Mouse (Mus musculus): ENCODE measurements at regions not wholly inside any gene's neighbourhood (a gene's known extent, or its start where the extent isn't known, plus 50 kb on each side); places are given as distances from the start of the nearest gene placed in this dataset.

DNA sequence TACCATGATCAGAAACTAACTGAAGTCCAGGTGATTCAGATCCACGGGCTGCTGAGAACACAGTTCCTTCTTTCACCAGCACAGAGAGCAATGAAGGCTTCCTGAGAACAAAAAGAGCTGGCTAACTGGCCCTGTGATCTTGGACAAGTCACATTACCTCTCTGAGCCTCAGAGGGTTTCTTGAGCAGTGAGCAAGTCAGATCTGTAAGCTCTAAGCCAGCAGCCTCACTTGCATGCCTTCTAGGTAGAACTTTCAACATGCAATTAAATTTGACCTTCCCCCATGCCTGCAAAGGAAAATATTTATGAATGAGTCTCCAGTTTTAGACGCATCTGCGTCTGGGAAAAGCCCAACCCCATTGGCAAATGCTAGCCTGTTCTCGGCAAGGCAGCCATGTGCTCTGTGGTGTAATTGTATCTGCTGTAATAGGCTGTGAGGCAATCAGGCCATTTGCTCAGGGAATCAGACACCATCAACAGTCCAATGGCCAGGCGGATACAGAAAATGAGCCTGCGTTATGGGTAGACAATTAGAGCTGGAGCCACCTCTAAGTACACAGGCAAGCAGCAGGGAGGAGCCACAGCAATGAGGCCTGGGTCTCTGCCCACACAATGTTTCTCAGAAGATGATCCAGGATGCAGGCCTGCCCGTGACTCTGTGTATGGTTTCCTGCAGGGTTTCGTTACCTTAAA, 130.3 kb upstream of the Ly86 start:
- no peak for DNase-seq (ENCODE audit: extremely low read depth, low read depth, low spot score)
- Histone ChIP-seq H3K27ac (replicated peaks; ENCODE audit: insufficient read depth, low read depth, low read length) (no peak overlapping the region), H3K27me3 (ENCODE audit: control insufficient read depth, insufficient read depth, low read length) (no peaks in the 10 kb centered on the region), H3K9ac (ENCODE audit: low read depth, low read length) (no peak overlapping the region), H3K4me3 (ENCODE audit: insufficient read depth, low read depth, low read length) (no peak overlapping the region), H3K36me3 (ENCODE audit: control insufficient read depth, insufficient read depth, low read length) (no peaks in the 10 kb centered on the region), H3K4me1 (ENCODE audit: control insufficient read depth, insufficient read depth, low read length) (no peaks in the 10 kb centered on the region), H3K79me2 (ENCODE audit: control insufficient read depth, insufficient read depth, low read length) (no peaks in the 10 kb centered on the region)
- 82% methylated on average over 8 of the region's 8 CpGs for WGBS
- TF ChIP-seq CTCF (IDR thresholded peaks at IDR 0.05; ENCODE audit: low read depth, low read length) (no peak), POLR2A (IDR thresholded peaks at IDR 0.05; ENCODE audit: extremely low read depth, insufficient read depth, low read length) (no peak)

DNA sequence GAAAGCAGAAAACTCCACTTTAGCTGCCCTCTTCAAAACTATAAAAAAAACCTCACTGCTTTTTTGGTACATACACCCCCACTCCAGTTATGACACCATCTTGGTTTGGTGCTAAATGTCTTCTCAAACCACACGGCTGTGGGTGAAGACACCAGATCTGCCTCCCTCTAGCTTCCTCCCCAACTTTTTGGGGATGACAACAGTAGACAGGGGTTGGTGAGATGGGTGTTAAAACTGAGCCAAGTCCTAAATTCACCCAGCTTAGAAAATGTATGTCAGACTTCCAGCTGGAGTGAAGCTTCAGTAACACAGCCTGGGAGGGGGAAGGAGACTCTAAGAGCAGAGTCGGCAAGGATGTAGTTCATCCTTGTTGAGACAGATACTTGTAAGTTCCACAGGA, 147.1 kb upstream of the F13a1 start:
- H3K36me3 ChIP-seq (ENCODE audit: control insufficient read depth, insufficient read depth, low read length) = no peaks in the 10 kb centered on the region
- WGBS = 89% methylated on average over 2 of the region's 2 CpGs
- no peaks in the 10 kb centered on the region for H3K4me1 ChIP-seq (ENCODE audit: control insufficient read depth, insufficient read depth, low read length)
- no peak for DNase-seq (ENCODE audit: extremely low read depth, low read depth, low spot score)
- H3K9ac ChIP-seq (ENCODE audit: low read depth, low read length) = no peak overlapping the region
- H3K27ac ChIP-seq (replicated peaks; ENCODE audit: insufficient read depth, low read depth, low read length) = no peak overlapping the region
- H3K27me3 ChIP-seq (ENCODE audit: control insufficient read depth, insufficient read depth, low read length) = no peaks in the 10 kb centered on the region
- no peaks in the 10 kb centered on the region for H3K79me2 ChIP-seq (ENCODE audit: control insufficient read depth, insufficient read depth, low read length)
- TF ChIP-seq CTCF (IDR thresholded peaks at IDR 0.05; ENCODE audit: low read depth, low read length) (no peak), POLR2A (IDR thresholded peaks at IDR 0.05; ENCODE audit: extremely low read depth, insufficient read depth, low read length) (no peak)
- H3K4me3 ChIP-seq (ENCODE audit: insufficient read depth, low read depth, low read length) = no peak overlapping the region

DNA sequence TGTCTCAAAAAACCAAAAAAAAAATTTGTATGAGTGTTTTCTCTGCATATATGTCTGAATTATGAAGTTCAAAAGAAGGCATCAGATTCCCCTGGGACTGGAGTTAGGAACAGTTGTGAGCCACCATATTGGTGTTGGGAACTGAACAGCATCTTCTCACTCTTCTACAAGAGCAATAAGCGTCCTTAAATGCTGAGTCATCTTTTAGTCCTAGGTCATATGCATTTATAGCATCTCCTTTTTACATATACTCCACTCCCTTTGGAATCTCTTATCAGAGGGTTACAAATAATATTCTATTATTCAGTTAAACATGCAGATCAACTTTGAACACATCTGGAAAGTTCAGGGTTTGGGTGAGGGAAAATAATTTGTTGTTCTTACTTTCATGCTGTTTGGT, 145.8 kb upstream of the F13a1 start:
- no peak for DNase-seq (ENCODE audit: extremely low read depth, low read depth, low spot score)
- no peak overlapping the region for H3K4me3 ChIP-seq (ENCODE audit: insufficient read depth, low read depth, low read length)
- H3K36me3 ChIP-seq (ENCODE audit: control insufficient read depth, insufficient read depth, low read length) = no peaks in the 10 kb centered on the region
- no peak overlapping the region for H3K27ac ChIP-seq (replicated peaks; ENCODE audit: insufficient read depth, low read depth, low read length)
- TF ChIP-seq POLR2A (IDR thresholded peaks at IDR 0.05; ENCODE audit: extremely low read depth, insufficient read depth, low read length) (no peak), CTCF (IDR thresholded peaks at IDR 0.05; ENCODE audit: low read depth, low read length) (no peak)
- H3K9ac ChIP-seq (ENCODE audit: low read depth, low read length) = no peak overlapping the region
- 74% methylated on average over 1 of the region's 1 CpGs for WGBS
- no peaks in the 10 kb centered on the region for H3K27me3 ChIP-seq (ENCODE audit: control insufficient read depth, insufficient read depth, low read length)
- H3K4me1 ChIP-seq (ENCODE audit: control insufficient read depth, insufficient read depth, low read length) = no peaks in the 10 kb centered on the region
- no peaks in the 10 kb centered on the region for H3K79me2 ChIP-seq (ENCODE audit: control insufficient read depth, insufficient read depth, low read length)

DNA sequence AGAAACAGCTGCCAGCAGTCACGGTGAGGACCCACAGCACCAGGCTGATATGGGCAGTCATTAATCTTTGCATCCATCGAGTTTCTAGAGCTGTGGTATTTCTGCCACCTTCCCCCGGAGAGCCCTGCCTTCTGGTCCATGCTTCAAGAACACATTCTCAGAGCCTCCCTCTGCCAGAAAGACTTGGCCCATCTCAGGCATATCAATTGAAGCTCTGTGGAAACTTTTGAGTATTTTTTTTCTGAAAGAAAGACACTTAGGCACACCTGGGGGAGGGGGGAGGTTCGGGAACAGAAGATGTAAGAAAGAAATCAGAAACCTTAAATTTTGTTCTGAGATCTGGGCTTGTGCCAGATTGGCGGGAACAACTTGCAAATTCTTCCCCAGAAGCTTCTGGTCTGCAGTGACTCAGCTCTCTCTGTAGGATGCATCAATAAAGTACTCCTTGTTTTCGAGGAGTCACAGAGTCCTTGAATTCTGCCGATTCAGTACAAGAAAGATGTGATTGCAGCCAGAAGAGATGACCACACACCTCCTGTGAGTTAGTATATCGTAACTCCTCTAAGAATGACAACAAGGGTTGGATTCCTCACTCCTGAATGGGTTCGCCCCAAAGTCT, 131.2 kb upstream of the F13a1 start:
- DNase-seq (ENCODE audit: extremely low read depth, low read depth, low spot score) = no peak
- H3K79me2 ChIP-seq (ENCODE audit: control insufficient read depth, insufficient read depth, low read length) = no peaks in the 10 kb centered on the region
- no peaks in the 10 kb centered on the region for H3K4me1 ChIP-seq (ENCODE audit: control insufficient read depth, insufficient read depth, low read length)
- H3K27me3 ChIP-seq (ENCODE audit: control insufficient read depth, insufficient read depth, low read length) = no peaks in the 10 kb centered on the region
- H3K36me3 ChIP-seq (ENCODE audit: control insufficient read depth, insufficient read depth, low read length) = no peaks in the 10 kb centered on the region
- TF ChIP-seq POLR2A (IDR thresholded peaks at IDR 0.05; ENCODE audit: extremely low read depth, insufficient read depth, low read length) = no peak
- no peak for TF ChIP-seq CTCF (IDR thresholded peaks at IDR 0.05; ENCODE audit: low read depth, low read length)
- no peak overlapping the region for H3K27ac ChIP-seq (replicated peaks; ENCODE audit: insufficient read depth, low read depth, low read length)
- no peak overlapping the region for H3K4me3 ChIP-seq (ENCODE audit: insufficient read depth, low read depth, low read length)
- no peak overlapping the region for H3K9ac ChIP-seq (ENCODE audit: low read depth, low read length)
- 71% methylated on average over 9 of the region's 9 CpGs for WGBS

DNA sequence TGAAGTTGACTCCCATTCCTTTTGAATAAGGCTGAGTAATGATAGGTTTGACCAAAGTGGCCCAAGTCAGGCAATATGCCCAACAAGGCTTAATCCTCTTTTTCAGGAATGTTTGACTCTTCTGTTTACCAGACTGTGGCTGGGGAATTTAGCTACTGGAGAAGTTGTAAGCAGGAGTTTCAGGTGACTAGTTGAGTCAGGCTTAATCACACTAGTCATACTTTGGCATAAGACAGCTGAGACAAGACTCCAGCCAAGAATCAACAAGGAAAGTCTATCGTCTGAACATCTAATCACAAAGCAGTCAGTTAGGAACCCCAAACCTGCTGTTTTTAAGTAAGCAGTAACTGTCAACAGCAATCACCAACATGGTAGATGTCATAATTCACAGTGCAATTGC, 126.5 kb upstream of the F13a1 start:
- H3K9ac ChIP-seq (ENCODE audit: low read depth, low read length) = no peak overlapping the region
- no peak overlapping the region for H3K4me3 ChIP-seq (ENCODE audit: insufficient read depth, low read depth, low read length)
- H3K79me2 ChIP-seq (ENCODE audit: control insufficient read depth, insufficient read depth, low read length) = no peaks in the 10 kb centered on the region
- no peak for DNase-seq (ENCODE audit: extremely low read depth, low read depth, low spot score)
- no peaks in the 10 kb centered on the region for H3K36me3 ChIP-seq (ENCODE audit: control insufficient read depth, insufficient read depth, low read length)
- no peaks in the 10 kb centered on the region for H3K4me1 ChIP-seq (ENCODE audit: control insufficient read depth, insufficient read depth, low read length)
- no peaks in the 10 kb centered on the region for H3K27me3 ChIP-seq (ENCODE audit: control insufficient read depth, insufficient read depth, low read length)
- H3K27ac ChIP-seq (replicated peaks; ENCODE audit: insufficient read depth, low read depth, low read length) = no peak overlapping the region
- WGBS = 96% methylated on average over 1 of the region's 1 CpGs
- no peak for TF ChIP-seq POLR2A (IDR thresholded peaks at IDR 0.05; ENCODE audit: extremely low read depth, insufficient read depth, low read length)
- TF ChIP-seq CTCF (IDR thresholded peaks at IDR 0.05; ENCODE audit: low read depth, low read length) = no peak

DNA sequence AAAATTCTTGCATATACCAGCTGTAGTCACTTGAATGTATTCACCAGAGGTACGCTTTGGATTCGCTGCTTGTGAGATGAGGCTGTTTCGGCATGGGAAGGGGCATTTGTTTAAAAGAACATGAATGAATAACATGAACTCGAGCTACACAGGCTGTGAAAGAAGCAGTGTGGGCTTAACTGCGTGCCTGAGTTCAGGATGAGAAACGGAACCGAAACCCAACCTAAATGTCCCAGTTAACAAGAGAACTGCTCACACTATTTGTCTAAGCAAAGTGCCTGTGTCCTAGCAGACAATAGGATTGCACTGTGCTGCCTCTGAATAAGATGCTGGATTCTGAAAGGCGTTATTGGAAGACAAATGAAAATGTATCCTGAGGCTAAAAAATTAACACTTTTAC, 126.0 kb upstream of the F13a1 start:
- H3K36me3 ChIP-seq (ENCODE audit: control insufficient read depth, insufficient read depth, low read length) = no peaks in the 10 kb centered on the region
- H3K27me3 ChIP-seq (ENCODE audit: control insufficient read depth, insufficient read depth, low read length) = no peaks in the 10 kb centered on the region
- DNase-seq (ENCODE audit: extremely low read depth, low read depth, low spot score) = no peak
- H3K4me3 ChIP-seq (ENCODE audit: insufficient read depth, low read depth, low read length) = no peak overlapping the region
- H3K9ac ChIP-seq (ENCODE audit: low read depth, low read length) = no peak overlapping the region
- no peak overlapping the region for H3K27ac ChIP-seq (replicated peaks; ENCODE audit: insufficient read depth, low read depth, low read length)
- no peaks in the 10 kb centered on the region for H3K4me1 ChIP-seq (ENCODE audit: control insufficient read depth, insufficient read depth, low read length)
- WGBS = 92% methylated on average over 8 of the region's 8 CpGs
- TF ChIP-seq POLR2A (IDR thresholded peaks at IDR 0.05; ENCODE audit: extremely low read depth, insufficient read depth, low read length) (no peak), CTCF (IDR thresholded peaks at IDR 0.05; ENCODE audit: low read depth, low read length) (no peak)
- no peaks in the 10 kb centered on the region for H3K79me2 ChIP-seq (ENCODE audit: control insufficient read depth, insufficient read depth, low read length)
